Mouse (Mus musculus) C2C12 (cell line): ENCODE measurements around the gene Gm43191.
"Not testable (repeated sequence)": the region's sequence is repeated elsewhere in the genome, so short reads cannot be mapped to it uniquely, and the experiment has no call there.

Experiments used
- CEBPB ChIP-seq: IDR thresholded peaks from one replicate; pipeline ENCODE4 v1.6.1; 2011; ENCODE audit warnings: low read depth, mild to moderate bottlenecking, control low read depth, moderate library complexity
- CTCF ChIP-seq: IDR thresholded peaks from one replicate; pipeline ENCODE4 v1.5.1; 2011; ENCODE audit not compliant: control insufficient read depth, insufficient read depth, insufficient read length
- FOSL1 ChIP-seq: IDR thresholded peaks from one replicate; pipeline ENCODE4 v1.8.0; 2011; ENCODE audit warnings: mild to moderate bottlenecking, low read length; ENCODE audit not compliant: poor library complexity, insufficient read depth, severe bottlenecking
- MAX ChIP-seq: IDR thresholded peaks from one replicate; pipeline ENCODE4 v1.6.1; 2011; ENCODE audit warnings: mild to moderate bottlenecking, control low read depth
- MYOD1 ChIP-seq: IDR thresholded peaks from one replicate; pipeline ENCODE4 v1.6.1; 2011; ENCODE audit warnings: low read depth; ENCODE audit not compliant: control insufficient read depth, insufficient read length
- MYOG ChIP-seq: IDR thresholded peaks from one replicate; pipeline ENCODE4 v1.6.1; 2011; ENCODE audit not compliant: control insufficient read depth, insufficient read length; ENCODE audit errors: extremely low read depth
- USF1 ChIP-seq: IDR thresholded peaks from one replicate; pipeline ENCODE4 v1.6.1; 2011; ENCODE audit warnings: low read depth, mild to moderate bottlenecking, control low read depth, moderate library complexity

DNA sequence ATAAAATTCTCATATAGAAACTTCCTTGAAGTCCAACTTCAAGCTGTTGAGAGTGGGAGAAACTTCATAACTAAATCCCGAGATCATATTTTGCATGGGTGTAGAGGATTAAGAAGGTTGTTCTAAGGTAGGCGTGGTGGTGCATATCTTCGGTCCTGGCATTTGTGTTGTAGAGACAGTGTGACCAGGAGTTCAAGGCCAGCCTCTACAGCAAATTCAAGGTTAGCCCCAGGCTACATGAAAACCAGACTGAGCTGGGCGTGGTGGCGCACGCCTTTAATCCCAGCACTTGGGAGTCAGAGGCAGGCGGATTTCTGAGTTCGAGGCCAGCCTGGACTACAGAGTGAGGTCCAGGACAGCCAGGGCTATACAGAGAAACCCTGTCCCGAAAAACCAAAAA, 16.8 kb downstream of the Gm43191 start:
- not testable (repeated sequence) for TF ChIP-seq CTCF, MAX, MYOD1, USF1, MYOG, CEBPB, FOSL1
